Mouse (Mus musculus) mature B cell (primary cell): ENCODE measurements around the gene Klhl9.

Experiments
- in situ Hi-C: fragments of 300-500 bp; cut with MboI; formaldehyde crosslinking; loops from 2 replicates; pipeline ENCODE4 v1.14.3; 2019

Klhl9 gene

DNA sequence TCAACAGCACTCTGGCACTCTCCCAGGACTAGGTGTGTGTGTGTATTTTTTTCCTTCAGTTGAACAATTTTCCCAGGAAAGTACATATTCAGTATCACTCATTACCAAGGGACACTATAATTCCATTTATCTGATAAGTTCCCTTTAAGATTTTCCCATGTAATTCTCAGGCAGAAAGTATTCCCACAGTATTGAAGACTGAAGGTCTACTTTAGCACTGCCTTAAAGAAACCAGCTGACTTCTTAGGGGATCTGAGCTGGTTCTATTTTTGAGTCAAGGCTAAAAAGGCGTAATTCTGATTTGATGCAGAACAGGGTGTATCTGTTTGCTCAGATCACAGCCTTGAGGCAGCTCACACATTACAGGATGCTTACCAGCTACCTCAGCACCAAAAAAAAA, 3.5 kb downstream of the Klhl9 start:
- in situ Hi-C loops: no loop called here

GRCm38 (mm10) chr4:88715059-88715458, 7.2 kb downstream of the Klhl9 start:
- in situ Hi-C loops: no loop called here

- in situ Hi-C loops: no loop called here
Observed at GRCm38 (mm10) chr4:88714281-88714680, 8.0 kb downstream of the Klhl9 start.

GRCm38 (mm10) chr4:88707128-88707826, 15.0 kb downstream of the Klhl9 start:
- in situ Hi-C loops: no loop called here

GRCm38 (mm10) chr4:88705924-88706323, 16.3 kb downstream of the Klhl9 start:
- in situ Hi-C loops: no loop called here

DNA sequence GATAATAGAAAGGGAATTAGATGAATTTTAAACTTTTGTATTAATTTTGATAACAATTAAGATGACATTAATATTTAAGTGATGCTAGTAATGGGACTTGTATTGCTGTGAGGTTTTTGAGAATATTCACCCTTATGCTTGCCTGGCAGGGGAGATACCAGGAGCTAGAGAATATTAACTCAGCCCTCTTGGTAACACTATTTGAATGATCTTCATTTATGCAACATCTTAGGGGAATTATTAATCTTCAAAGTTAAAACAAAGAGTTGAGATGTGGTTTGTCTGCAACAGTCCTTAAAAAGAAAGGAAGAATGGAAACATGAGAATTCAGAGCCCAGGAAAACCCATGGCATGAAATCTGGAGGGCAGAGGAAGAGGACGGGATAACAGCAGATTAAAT, 23.0 kb downstream of the Klhl9 start:
- in situ Hi-C loops: no loop called here

GRCm38 (mm10) chr4:88698781-88699180, 23.5 kb downstream of the Klhl9 start:
- in situ Hi-C loops: no loop called here

- in situ Hi-C loops: no loop called here
Observed at GRCm38 (mm10) chr4:88697753-88698152, 24.5 kb downstream of the Klhl9 start.

DNA sequence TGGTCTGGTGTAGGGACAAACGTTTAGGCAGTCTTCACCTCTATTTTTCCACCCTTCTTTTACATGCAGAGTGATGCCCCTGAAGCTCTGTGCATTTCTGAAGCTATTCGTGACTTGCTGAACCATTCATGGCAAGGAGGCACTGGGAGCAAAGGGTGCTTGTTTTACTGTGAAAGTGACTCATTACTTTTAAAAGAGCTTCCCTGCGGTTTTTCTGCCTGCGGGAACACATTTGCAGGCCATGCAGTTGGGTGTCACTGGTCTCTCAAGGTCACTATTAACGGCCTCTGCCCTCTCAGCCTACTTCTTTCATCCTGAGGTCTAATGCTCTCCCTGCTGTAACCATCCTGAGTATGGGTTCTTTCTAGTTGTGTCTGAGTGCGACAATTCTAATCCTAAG, 25.2 kb downstream of the Klhl9 start:
- in situ Hi-C loops: no loop called here

DNA sequence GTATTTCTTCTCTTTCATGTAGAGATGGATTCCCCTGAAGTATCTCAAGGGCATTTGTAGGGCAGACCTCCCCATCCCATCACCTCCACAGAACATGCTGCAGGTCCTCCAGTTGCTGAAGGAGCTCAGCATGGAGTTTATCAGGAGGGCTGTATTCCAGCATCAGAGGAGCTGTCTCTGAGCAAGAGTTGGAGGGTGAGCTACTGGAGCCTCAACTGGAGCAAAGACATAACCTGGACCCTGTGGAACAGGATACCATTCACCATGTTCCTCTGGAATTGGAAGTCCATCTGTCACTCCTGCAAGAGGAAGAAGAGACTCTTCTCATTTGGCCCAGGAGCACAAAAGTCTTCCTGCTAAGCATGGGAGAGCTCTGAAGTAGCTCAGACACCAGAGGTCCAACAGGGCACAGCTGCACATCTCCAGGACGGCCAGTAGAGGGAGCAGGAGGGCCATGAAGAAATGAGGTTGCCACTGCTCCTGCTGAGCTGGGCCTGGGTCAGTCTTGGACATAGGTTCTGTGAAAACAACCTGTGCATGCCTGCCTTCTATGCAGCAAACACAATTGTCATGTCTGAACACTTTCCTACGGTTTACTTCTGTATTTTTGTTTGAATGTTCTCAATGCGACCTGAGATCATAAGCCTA, 25.9 kb downstream of the Klhl9 start:
- in situ Hi-C loops: no loop called here

GRCm38 (mm10) chr4:88693392-88693791, 28.9 kb downstream of the Klhl9 start:
- in situ Hi-C loops: no loop called here

- in situ Hi-C loops: no loop called here
Observed at GRCm38 (mm10) chr4:88692537-88692936, 29.7 kb downstream of the Klhl9 start.

- in situ Hi-C loops: no loop called here
Observed at GRCm38 (mm10) chr4:88691259-88691658, 31.0 kb downstream of the Klhl9 start, which contains the start of gene Ifnab. Ifnab (minus strand) TSS chr4:88691359.

DNA sequence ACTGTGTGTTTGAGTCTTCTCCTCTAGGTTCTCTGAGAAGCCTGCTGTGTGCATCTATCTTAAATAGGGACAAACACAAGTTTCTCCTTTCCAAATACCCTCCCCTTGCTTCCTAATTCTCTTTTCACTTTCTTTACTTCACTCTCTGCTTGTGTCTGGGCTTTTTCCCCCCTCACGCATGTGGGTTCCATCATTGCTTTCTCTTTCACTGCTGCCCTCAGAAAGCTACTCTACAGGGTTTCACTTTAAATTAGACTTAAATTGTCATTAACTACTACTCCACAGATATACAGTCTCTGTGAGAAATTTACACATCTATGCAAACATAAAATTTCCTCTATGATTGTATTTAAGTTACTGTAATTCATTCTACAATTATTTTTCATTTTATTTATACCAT, 38.5 kb downstream of the Klhl9 start, which contains the start of gene Ifna2:
TSS of gene Ifna2 (minus strand) at position 101 of the 400 bp plus-strand sequence.
- in situ Hi-C loops: no loop called here

- in situ Hi-C loops: no loop called here
Observed at GRCm38 (mm10) chr4:88681353-88681752, 40.9 kb downstream of the Klhl9 start.

GRCm38 (mm10) chr4:88680362-88680761, 41.9 kb downstream of the Klhl9 start:
- in situ Hi-C loops: no loop called here

GRCm38 (mm10) chr4:88676824-88677223, 45.4 kb downstream of the Klhl9 start, which contains the start of gene Ifna16:
Ifna16 (minus strand) TSS chr4:88676924.
- in situ Hi-C loops: no loop called here
